Mouse (Mus musculus) thymus, postnatal 14 days (tissue): Measurements from ENCODE around the gene Phf20.
A peak's percentile ranks its signal among the peaks of the same experiment; 100 is the strongest.

ENCODE experiments used
- DNase-seq: peaks from one replicate; pipeline ENCODE4 v3.0.0; 2021

The Phf20 gene

DNA sequence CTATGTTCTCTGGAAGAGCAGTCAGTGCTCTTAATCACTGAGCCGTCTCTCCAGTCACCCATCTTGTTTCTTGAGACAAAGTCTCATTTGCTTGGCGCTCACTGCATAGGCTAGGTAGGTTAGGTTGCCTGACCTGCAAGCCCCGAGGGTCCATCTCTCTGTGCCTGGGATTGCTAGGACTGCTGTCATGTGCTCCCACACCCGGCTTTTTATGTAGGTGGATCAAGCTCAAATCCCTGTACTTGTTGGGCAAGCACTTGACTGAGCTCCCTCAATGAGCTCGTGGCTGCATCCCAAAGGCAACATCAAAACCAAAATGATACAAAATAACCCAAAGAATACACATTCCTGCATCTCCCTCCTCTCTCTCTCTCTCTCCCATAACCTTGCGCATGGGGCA, 125.3 kb downstream of the Phf20 start:
- no peak for DNase-seq

DNA sequence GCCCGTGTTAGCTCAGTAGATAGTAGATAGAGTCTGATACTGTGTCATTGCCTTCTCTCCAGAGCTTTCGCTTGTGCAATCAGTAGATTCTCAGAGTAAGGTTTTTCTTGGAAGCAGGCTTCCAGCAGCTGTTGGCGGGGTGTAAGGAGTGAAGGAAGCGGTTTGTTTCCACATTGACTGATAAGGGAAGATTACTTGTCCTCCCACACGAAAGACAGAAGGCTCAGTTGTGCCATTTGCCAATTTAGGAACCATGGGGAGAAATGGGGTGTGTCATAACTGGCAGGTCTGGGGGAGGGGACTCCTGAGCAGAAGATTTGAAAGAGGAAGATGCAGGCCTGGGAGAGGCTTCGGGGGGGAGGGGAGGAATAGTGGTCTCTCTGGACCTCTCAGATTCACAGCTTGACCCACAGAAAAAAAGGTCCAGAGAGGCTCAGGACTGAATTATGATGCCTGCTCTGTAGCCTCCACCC, 127.9 kb downstream of the Phf20 start:
- DNase-seq: no peak

DNA sequence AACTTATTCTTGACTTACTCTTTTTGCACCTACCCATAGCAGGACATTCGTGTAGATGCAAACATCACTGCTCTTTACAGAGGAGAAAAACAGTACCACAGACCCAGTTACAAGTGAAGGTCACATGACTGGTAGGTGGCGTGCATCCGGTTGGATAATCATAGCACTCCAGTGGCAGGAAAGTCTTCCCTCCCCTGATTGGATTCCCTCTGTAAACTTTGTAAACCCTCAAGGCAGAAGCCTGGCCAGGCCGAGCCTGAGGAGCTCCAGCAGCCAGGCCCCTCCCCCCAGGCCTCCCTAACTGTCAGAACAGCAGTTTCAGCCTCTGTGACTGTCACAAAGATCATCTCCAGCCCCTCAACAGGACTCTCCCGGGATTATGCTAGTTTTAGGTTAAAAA, 128.4 kb downstream of the Phf20 start:
- no peak for DNase-seq

DNA sequence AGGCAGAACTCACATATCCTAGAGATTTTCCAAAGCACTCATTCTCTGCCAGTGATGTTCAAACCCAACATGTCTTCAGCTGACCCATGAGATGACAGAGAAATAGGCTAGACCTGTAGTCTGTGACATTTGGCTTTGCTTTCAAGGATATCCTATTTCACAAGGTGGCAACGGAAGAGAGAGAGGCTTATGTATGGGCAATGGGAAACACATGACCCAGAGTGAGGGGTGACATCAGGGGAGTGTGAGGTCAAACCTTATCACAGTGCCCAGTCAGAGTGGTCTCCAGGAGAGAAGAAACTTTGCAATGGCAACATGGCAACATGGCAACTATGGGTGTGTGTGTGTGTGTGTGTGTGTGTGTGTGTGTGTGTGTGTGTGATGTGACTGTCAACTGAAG, 134.4 kb downstream of the Phf20 start:
- DNase-seq: no peak

DNA sequence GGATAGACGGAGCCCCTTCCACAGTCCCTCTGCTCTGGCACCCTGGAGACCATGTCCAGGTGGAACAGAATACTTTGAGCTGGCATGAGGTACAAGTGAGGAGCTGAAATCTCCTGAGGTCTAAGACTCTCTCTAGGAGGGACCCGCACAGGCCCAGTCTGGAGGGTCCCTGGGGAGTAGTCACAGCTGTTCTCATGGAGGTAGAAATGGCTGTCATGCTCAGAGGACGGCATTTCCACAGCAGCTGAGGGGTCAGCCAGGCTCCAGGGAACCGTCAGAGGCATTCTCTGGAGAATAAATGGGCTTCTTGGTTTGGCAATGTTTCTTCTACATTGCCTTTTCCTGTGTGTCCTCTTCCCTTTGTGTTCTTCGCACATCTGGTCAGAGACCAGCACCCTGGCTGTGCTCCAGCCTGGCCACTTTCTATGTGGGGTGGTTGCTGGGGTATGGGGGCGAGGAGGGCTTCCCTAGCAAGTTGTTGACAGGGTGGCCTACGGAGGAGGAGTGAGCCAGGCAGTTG, 135.2 kb downstream of the Phf20 start:
- no peak for DNase-seq

DNA sequence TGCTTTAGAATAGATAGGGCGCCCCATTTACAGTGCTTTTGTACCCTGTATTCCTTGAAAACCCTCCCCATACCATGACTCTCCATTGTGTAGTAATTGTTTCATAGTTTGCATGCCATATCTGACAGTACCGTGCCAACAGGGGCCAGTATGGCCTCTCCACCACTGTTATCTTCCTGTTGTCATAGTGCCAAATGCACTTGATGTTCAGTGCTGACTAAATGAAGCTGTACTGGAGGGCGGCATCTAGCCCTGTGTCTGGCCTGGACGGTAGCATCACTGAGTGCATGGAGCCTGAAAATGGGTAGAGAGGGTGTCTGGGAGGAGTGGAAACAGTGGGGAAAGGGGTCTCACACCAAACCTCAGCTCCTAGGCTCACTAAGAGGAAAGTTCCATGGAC, 143.8 kb downstream of the Phf20 start:
- no peak for DNase-seq

DNA sequence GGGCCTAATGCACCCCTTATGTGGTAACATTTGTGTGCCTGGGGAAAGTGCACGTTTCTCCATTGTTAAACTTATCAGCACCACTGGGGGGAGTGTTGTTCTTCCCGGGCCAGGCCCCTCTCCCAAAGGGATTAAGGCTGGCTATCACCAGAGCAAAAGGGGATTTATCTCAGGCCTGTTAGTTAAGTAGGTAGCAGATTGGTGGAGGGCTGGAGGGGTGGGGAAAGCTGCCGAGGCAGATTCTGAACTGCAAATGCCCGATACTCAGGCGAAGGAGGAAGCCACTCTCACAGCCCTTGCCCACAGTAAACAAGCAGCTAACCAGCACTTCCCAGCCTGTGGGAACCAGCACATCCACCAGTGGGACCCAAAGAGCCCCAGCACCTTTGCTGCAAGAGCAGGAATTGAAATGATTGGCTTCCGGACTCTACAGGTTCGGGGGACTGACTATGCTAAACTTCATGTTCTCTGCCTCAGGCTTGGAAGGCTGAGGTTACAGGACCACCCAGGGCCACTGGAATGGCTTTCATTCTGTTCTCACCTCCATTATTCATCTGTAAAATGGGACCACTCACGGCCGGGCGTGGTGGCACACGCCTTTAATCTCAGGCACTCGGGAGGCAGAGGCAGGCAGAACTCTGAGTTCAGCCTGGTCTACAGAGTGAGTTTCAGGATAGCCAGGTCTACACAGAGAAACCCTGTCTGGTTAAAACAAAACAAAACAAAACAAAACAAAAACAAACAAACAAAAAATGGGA, 148.7 kb downstream of the Phf20 start:
- no peak for DNase-seq

DNA sequence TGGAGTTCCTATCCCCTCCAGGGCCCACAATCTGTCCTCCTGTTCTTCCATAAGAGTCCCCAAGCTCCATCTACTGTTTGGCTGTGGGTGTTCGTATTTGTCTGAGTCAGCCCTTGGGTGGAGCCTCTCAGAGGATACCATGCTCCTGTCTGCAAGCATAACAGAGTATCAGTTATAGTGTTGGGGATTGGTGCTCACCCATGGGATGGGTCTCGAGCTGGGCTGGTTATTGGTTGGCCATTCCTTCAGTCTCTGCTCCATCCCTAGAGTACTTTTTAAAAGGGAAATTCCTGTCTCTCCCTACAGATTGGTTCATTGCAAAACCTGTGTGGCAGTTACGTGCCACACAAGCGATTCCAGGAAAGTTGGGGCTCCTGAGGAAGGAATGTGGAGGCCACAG, 152.5 kb downstream of the Phf20 start:
- DNase-seq: no peak

DNA sequence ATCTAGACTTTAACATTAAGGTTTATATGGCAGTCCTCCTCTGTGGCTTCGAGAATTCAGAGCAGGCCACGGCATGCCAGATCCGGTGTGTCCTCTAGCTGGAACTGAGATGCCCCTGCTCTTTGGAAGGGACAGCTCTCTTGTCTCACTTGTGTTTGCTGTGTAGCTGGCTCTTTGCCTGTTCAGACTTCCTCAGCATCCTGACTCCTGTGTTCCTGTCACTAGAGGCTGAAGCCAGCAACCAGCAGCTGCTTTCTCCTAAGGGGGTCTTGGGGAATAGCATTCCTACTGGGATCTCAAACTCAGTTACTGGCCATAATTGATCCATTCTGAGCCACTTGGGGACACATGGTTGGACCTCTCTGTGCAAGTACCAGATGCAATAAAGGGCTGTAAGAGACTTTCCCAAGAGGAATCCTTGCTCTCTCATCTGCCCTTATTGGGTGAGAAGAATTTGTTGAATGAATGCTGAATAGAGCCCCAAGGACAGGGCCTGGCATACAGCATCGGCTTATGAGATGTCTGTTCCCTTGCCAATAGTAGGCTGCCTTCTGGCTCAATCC, 153.1 kb downstream of the Phf20 start:
- no peak for DNase-seq

DNA sequence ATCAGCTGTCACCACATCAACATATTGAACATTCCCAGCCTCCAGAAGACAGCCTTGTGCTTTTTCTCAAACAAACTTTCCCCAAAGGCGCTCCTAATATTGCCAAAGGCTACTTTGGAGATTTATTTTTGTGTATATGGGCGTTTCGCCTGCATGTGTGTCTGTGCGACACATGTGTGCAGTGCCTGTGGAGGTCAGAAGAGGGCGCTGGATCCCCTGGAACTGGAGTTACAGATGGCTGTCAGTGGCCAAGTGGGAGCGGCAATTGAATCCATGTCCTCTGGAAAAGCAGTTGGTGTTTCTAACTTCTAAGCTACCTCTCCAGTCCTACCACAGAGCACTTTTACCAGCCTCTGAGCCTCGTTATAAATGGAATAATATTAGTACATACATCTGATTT, 155.0 kb downstream of the Phf20 start:
- peak; percentile 8 for DNase-seq

DNA sequence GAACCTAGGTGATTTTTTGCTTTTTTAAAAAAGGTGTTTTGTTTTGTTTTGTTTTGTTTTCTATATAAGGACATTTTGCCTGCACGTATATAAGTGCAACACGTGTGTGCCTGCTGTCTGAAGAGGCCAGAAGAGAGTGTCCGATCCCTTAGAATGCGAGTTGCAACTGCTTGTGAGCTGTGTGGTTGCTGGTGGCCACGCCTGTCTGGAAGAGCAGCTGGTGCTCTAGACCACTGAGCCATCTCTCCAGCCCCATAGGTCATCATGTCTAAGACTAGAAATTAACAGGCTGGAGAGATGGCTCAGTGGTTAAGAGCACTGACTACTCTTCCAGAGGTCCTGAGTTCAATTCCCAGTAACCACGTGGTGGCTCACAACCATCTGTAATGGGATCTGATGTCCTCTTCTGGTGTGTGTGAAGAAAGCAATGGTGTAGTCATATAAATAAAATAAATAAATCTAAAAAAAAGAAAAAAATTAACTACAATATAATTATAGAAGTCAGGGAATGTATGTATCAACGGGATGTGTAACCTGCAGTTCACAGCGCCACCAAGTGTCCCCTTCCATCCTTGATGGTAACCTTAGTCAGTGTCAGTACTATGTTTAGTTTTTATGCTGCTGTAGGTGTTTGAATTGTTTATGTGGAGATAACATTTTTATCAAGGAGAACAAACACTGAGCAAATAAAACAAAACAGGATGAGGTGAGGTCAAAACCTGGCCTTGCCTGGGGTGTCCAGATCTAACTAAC, 156.3 kb downstream of the Phf20 start:
- DNase-seq: peak; percentile 7

DNA sequence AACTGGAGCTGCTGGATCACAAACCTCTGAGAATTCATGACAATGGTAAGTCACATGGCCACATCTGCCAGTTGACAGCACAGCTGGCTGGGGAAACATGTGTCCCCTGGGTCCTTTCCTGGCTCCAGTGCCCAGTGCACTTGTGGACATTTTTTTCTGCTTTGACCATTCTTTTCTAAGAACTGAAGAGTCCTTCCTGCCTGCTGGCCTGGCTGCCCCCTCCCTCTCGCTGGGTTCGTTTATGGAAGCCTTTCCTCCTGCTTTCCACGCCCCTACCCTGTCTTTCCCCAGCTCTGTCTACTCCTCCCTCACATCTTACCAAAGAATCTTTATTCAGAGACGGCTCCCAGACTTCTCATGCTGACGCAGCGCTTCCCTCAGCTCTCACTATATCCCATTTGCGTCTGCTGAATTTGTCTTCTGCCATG, 157.0 kb downstream of the Phf20 start:
- no peak for DNase-seq

DNA sequence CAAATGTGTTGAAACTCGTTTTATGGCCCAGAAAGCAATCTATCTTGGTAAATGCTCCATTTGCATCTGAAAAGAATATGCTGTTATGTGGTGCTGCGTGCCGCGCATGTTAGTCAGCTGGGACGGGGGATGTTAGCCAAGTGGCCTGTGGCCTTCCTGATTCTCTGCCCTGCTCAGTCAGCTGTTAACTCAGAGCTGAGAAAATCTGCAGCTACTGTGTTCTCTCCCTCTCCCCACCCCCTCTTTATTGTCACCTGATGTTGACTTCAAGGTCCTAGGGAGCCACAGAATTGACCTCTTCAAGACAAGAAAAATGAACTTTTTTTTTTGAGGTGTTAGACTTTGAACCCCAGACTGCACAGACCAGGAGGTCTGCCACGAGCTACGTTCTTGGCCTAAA, 159.8 kb downstream of the Phf20 start:
- DNase-seq: no peak
